In genomic region chr19:32229776-32230175, GRCm38 (mm10) we compare ENCODE assay signal across 16 mouse cellular contexts.
A peak's percentile ranks its signal among the peaks of the same experiment; 100 is the strongest.
DNase-seq lines count a peak whose midpoint lies in the region.
"Had no signal": no experiment of that assay in that cellular context is flagged by ENCODE, and none has a peak within 500 bp of the region (broad histone marks: within the 10 kb centered on the region; RNA-seq: fewer than 3 reads in every experiment).

No protein-coding gene starts in this region.

- peak; percentile 72 to 90 for DNase-seq in adrenal gland, adult (ENCODE audit: inconsistent age in 2 of 2, low spot score in 1 of 2)
- no peak for DNase-seq in adrenal gland, postnatal 4 days (ENCODE audit: low spot score in 2 of 2)
- peak; percentile 4 for DNase-seq in kidney, postnatal 10 days
- DNase-seq in kidney, adult 8-10 months = no peak
- DNase-seq in adrenal gland, postnatal 10 days = peak; percentile 54
- DNase-seq in adrenal gland, postnatal 36 days = peak; percentile 66 to 71
- DNase-seq in lung, postnatal 10 days = no peak
- no peak for DNase-seq in frontal cortex, adult 2 months (ENCODE audit: extremely low spot score in 1 of 2, low spot score in 1 of 2)
- DNase-seq: cerebellum, adult 11 months; cerebellum, adult 2 months; cerebellum, adult 9-11 months; cerebellum, postnatal 25 days; gastrocnemius, postnatal 14 days; heart, adult 18-20 months; heart, postnatal 10 days; heart, postnatal 4 days had no signal

Comparison
In these comparisons a context has a peak if more than half of its experiments do, and no peak if none do; other contexts are left out.
1. DNase-seq: peak in adrenal gland, adult (2 of 2), kidney, postnatal 10 days (single experiment), adrenal gland, postnatal 10 days (single experiment) and adrenal gland, postnatal 36 days (2 of 2); none in adrenal gland, postnatal 4 days (0 of 2), kidney, adult 8-10 months (0 of 2), lung, postnatal 10 days (single experiment) and frontal cortex, adult 2 months (0 of 2).